Comparison of ENCODE assay signal across 10 mouse cellular contexts in the genomic region with DNA sequence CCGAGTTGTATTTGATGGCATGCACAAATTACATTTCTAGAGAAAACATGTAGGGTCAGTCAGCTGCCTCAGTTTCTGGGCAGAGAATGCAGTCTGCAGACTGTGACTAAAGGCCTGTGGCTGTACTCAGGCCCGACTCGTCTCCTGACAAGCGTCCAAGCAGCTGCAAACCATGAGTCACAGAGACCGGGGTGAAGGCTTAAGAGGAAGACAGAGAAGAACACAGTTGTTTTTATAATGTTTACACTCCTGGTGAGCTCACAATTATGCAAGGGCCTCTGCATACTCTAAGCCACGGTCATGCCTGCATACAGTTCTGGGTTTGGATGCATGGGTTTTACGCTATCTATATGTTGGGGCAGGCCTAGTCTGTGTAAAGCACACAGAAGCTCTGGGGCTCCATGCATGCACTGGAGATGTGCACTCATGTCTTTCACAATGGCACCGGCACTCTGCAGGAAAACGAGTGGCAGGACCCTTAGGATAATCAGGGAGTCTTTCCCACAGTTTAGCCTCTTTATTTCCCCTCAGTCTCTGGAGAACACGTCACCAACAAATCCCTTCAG. TPM values are rescaled to one million over a fixed set of nuclear protein-coding genes. Genes with fewer than 3 reads are reported as not detected.
DNase-seq lines count a peak whose midpoint lies in the region; ATAC-seq lines count a peak whose summit lies in the region.
"Had no signal": no experiment of that assay in that cellular context is flagged by ENCODE, and none has a peak within 500 bp of the region (broad histone marks: within the 10 kb centered on the region; RNA-seq: fewer than 3 reads in every experiment).

No protein-coding gene starts in this region.

- no peak for ATAC-seq in hindbrain, embryonic 16.5 days
- no peak for ATAC-seq in midbrain, embryonic 14.5 days (ENCODE audit: low FRiP score, low TSS enrichment)
- ATAC-seq in erythroblast, adult 5-6 weeks (replicated peaks; ENCODE audit: low FRiP score, poor library complexity, severe bottlenecking) = no peak
- ATAC-seq in megakaryocyte-erythroid progenitor cell, adult 5-6 weeks (replicated peaks; ENCODE audit: low FRiP score, low TSS enrichment, poor library complexity, severe bottlenecking) = no peak

- no peak overlapping the region for H3K4me3 ChIP-seq in hindbrain, embryonic 16.5 days (ENCODE audit: low read length)
- H3K4me3 ChIP-seq in midbrain, embryonic 14.5 days (replicated peaks; ENCODE audit: low read depth, low read length) = no peak overlapping the region

- H3K9me3 ChIP-seq in hindbrain, embryonic 16.5 days (ENCODE audit: control insufficient read depth, low read length) = no peaks in the 10 kb centered on the region
- H3K9me3 ChIP-seq in midbrain, embryonic 14.5 days (ENCODE audit: control insufficient read depth, low read length) = no peaks in the 10 kb centered on the region

- H3K27ac ChIP-seq in hindbrain, embryonic 16.5 days (ENCODE audit: low read depth, low read length) = 0 out of 2 replicates have a peak overlapping the region, but pooled peaks have one; percentile 11
- H3K27ac ChIP-seq in midbrain, embryonic 14.5 days (replicated peaks; ENCODE audit: low read depth, low read length) = peak overlapping the region; percentile 85

- no peak overlapping the region for H3K9ac ChIP-seq in hindbrain, embryonic 16.5 days (ENCODE audit: low read depth, low read length)
- H3K9ac ChIP-seq in midbrain, embryonic 14.5 days (replicated peaks; ENCODE audit: low read length) = 0 out of 2 replicates have a peak overlapping the region, but pooled peaks have one; percentile 16

- H3K4me2 ChIP-seq in hindbrain, embryonic 16.5 days (ENCODE audit: low read length) = no peak overlapping the region
- no peak overlapping the region for H3K4me2 ChIP-seq in midbrain, embryonic 14.5 days (ENCODE audit: low read length)

- no peaks in the 10 kb centered on the region for H3K27me3 ChIP-seq in hindbrain, embryonic 16.5 days (replicated peaks; ENCODE audit: control insufficient read depth, insufficient read depth, low read length)
- no peaks in the 10 kb centered on the region for H3K27me3 ChIP-seq in midbrain, embryonic 14.5 days (ENCODE audit: control insufficient read depth, insufficient read depth, low read length)

- DNase-seq in retina, postnatal 1 day = peak; percentile 12
- no peak for DNase-seq in retina, embryonic 14.5 days (ENCODE audit: low spot score)
- DNase-seq in gastrocnemius, adult 18-20 months (ENCODE audit: low spot score) = peak; percentile 75
- peak; percentile 39 for DNase-seq in midbrain, embryonic 14.5 days
- DNase-seq in spleen, postnatal 36 days (ENCODE audit: low spot score in 2 of 2) = no peak

- 47% methylated on average over 10 of the region's 10 CpGs for WGBS in hindbrain, embryonic 16.5 days
- WGBS in midbrain, embryonic 14.5 days = 11% methylated on average over 10 of the region's 10 CpGs

- H3K36me3 ChIP-seq in hindbrain, embryonic 16.5 days (ENCODE audit: control insufficient read depth, insufficient read depth, low read length) = no peaks in the 10 kb centered on the region
- H3K36me3 ChIP-seq in midbrain, embryonic 14.5 days (ENCODE audit: control insufficient read depth, insufficient read depth, low read length) = no peaks in the 10 kb centered on the region; the same call in none of the 2 replicates

- peaks cover 3% of the 10 kb centered on the region for H3K4me1 ChIP-seq in hindbrain, embryonic 16.5 days (ENCODE audit: control insufficient read depth, insufficient read depth, low read depth, low read length)
- peaks cover 53% of the 10 kb centered on the region for H3K4me1 ChIP-seq in midbrain, embryonic 14.5 days (ENCODE audit: control insufficient read depth, insufficient read depth, low read length)

RNA-seq across cellular contexts. Expression of gene Ptgfrn, which starts 39.8 kb away (rescaled TPM):
- total RNA-seq in gastrocnemius, adult 18-20 months (2021) = 1 to 10 TPM; 6.7 to 8.5 TPM
- 2.8 and 3.1 TPM in 2 replicates for polyA plus RNA-seq in hindbrain, embryonic 16.5 days (2015; fragmentation: Nextera tagmentation; extraction: Ambion mirVana)
- 4.0 and 4.2 TPM in 2 replicates for polyA plus RNA-seq in midbrain, embryonic 14.5 days (2014; fragmentation: Nextera tagmentation; extraction: Ambion mirVana)
- total RNA-seq in erythroblast, adult 5-6 weeks (2015; ENCODE audit: low replicate concordance) = 6.3 TPM in 1 of 2 replicates, not detected in the other
- 0.09 TPM in 1 of 2 replicates, not detected in the other for total RNA-seq in erythroblast, adult 5-6 weeks (2017; ENCODE audit: low replicate concordance)
- total RNA-seq in megakaryocyte-erythroid progenitor cell, adult 5-6 weeks (2014; fragmentation: Nextera tagmentation) = not detected in 2 replicates
- total RNA-seq in megakaryocyte-erythroid progenitor cell, adult 5-6 weeks (2017) = not detected in 2 replicates
- total RNA-seq: MEL had no signal

RNA-seq across cellular contexts. Expression of gene Cd101, which starts 41.0 kb away (rescaled TPM):
- total RNA-seq in gastrocnemius, adult 18-20 months (2021) = under 1 TPM in 1 of 2 experiments, not detected in 1; 0.07 TPM
- 0.06 and 0.08 TPM in 2 replicates for polyA plus RNA-seq in hindbrain, embryonic 16.5 days (2015; fragmentation: Nextera tagmentation; extraction: Ambion mirVana)
- polyA plus RNA-seq in midbrain, embryonic 14.5 days (2014; fragmentation: Nextera tagmentation; extraction: Ambion mirVana) = not detected in 2 replicates
- 0.19 and 0.42 TPM in 2 replicates for total RNA-seq in erythroblast, adult 5-6 weeks (2015; ENCODE audit: low replicate concordance)
- total RNA-seq in erythroblast, adult 5-6 weeks (2017; ENCODE audit: low replicate concordance) = 1.8 and 2.0 TPM in 2 replicates
- 0.15 TPM in 1 of 2 replicates, not detected in the other for total RNA-seq in megakaryocyte-erythroid progenitor cell, adult 5-6 weeks (2014; fragmentation: Nextera tagmentation)
- total RNA-seq in megakaryocyte-erythroid progenitor cell, adult 5-6 weeks (2017) = 0.30 TPM in 1 of 2 replicates, not detected in the other
- total RNA-seq: liver, adult 2 months; MEL had no signal

Comparison
In these comparisons a context has a peak if more than half of its experiments do, and no peak if none do; other contexts are left out.
1. DNase-seq: peak in retina, postnatal 1 day (single experiment), gastrocnemius, adult 18-20 months (single experiment) and midbrain, embryonic 14.5 days (single experiment); none in retina, embryonic 14.5 days (single experiment) and spleen, postnatal 36 days (0 of 2).